Mouse (Mus musculus) heart, embryonic 13.5 days (tissue): ENCODE data around the gene Cog6. TPM values are rescaled to one million over a fixed set of nuclear protein-coding genes. Genes with fewer than 3 reads are reported as not detected.

Source experiments
- ATAC-seq: fragments of 200-750 bp; cut with Nextera tagmentation; 2 replicates; pipeline ENCODE4 v1.8.0; 2017; ENCODE audit warnings: moderate TSS enrichment; ENCODE audit not compliant: insufficient number of reproducible peaks, low FRiP score, low TSS enrichment; ENCODE audit errors: extremely low read depth
- H3K27ac ChIP-seq: fragments of 300-500 bp; sonication (generic); replicated peaks from 2 replicates; pipeline ENCODE4 v1.5.1; 2015; ENCODE audit warnings: moderate library complexity, mild to moderate bottlenecking, inconsistent platforms
- H3K27me3 ChIP-seq: fragments of 300-500 bp; sonication (generic); replicated peaks from 2 replicates; pipeline ENCODE4 v1.6.1; 2015; ENCODE audit warnings: mild to moderate bottlenecking, inconsistent platforms
- H3K36me3 ChIP-seq: fragments of 300-500 bp; sonication (generic); 2 replicates; pipeline ENCODE4 v1.6.1; 2015; ENCODE audit warnings: mild to moderate bottlenecking, inconsistent platforms
- H3K4me1 ChIP-seq: fragments of 300-500 bp; sonication (generic); 2 replicates; pipeline ENCODE4 v1.6.1; 2015; ENCODE audit warnings: inconsistent platforms
- H3K4me2 ChIP-seq: fragments of 300-500 bp; sonication (generic); 2 replicates; pipeline ENCODE4 v1.6.1; 2015; ENCODE audit warnings: inconsistent platforms, mild to moderate bottlenecking, moderate library complexity
- H3K4me3 ChIP-seq: fragments of 300-500 bp; sonication (generic); 2 replicates; pipeline ENCODE4 v1.5.1; 2015; ENCODE audit warnings: moderate library complexity, mild to moderate bottlenecking, inconsistent platforms
- H3K9ac ChIP-seq: fragments of 300-500 bp; sonication (generic); 2 replicates; pipeline ENCODE4 v1.6.1; 2015; ENCODE audit warnings: inconsistent platforms, mild to moderate bottlenecking, moderate library complexity
- H3K9me3 ChIP-seq: fragments of 300-500 bp; sonication (generic); 2 replicates; pipeline ENCODE4 v1.6.1; 2016; ENCODE audit warnings: inconsistent platforms
- WGBS: fragments of 180-500 bp; shearing (Covaris S2); methylation state at CpG from one replicate; pipeline ENCODE4 v1.1.7; 2015; ENCODE audit warnings: mixed read lengths; 5-methylcytosine and 5-hydroxymethylcytosine counted together
- polyA plus RNA-seq: library from polyadenylated mRNA; unstranded; fragments of >200 nt; fragmentation: Nextera tagmentation; extraction: Ambion mirVana; gene quantifications from 2 replicates; pipeline ENCODE4 v1.2.1, GENCODE M21; 2015

Gene Cog6
- polyA plus RNA-seq, 1 experiment from 2014 or later: 48.0 TPM

- Histone ChIP-seq H3K9me3 (no peaks in the 10 kb centered on the region), H3K36me3 (no peaks in the 10 kb centered on the region), H3K4me3 (no peak overlapping the region), H3K4me2 (no peak overlapping the region), H3K4me1 (peaks cover 49% of the 10 kb centered on the region), H3K9ac (no peak overlapping the region), H3K27ac (0 out of 2 replicates have a peak overlapping the region, but pooled peaks have one; percentile 12), H3K27me3 (no peaks in the 10 kb centered on the region)
- no peak for ATAC-seq
- 56% methylated on average over 5 of the region's 5 CpGs for WGBS
Measured at GRCm38 (mm10) chr3:52938398-52938797, 78.6 kb downstream of the Cog6 start.

GRCm38 (mm10) chr3:52937739-52938306, 79.2 kb downstream of the Cog6 start:
- no peak overlapping the region for H3K4me2 ChIP-seq
- H3K4me1 ChIP-seq: peaks cover 48% of the 10 kb centered on the region
- H3K27me3 ChIP-seq: no peaks in the 10 kb centered on the region
- 66% methylated on average over 6 of the region's 6 CpGs for WGBS
- no peak overlapping the region for H3K9ac ChIP-seq
- no peaks in the 10 kb centered on the region for H3K36me3 ChIP-seq
- H3K4me3 ChIP-seq: no peak overlapping the region
- H3K27ac ChIP-seq: peak overlapping the region; percentile 49
- H3K9me3 ChIP-seq: no peaks in the 10 kb centered on the region
- ATAC-seq: no peak

- Histone ChIP-seq H3K4me3 (no peak overlapping the region), H3K27ac (no peak overlapping the region), H3K4me1 (peaks cover 6% of the 10 kb centered on the region; the same call in 1 of the 2 replicates), H3K27me3 (no peaks in the 10 kb centered on the region), H3K36me3 (no peaks in the 10 kb centered on the region), H3K4me2 (no peak overlapping the region), H3K9ac (no peak overlapping the region), H3K9me3 (no peaks in the 10 kb centered on the region)
- WGBS: 66% methylated on average over 2 of the region's 2 CpGs
- no peak for ATAC-seq
Measured at GRCm38 (mm10) chr3:52931956-52932355, 85.1 kb downstream of the Cog6 start.

Other genes starting within 250 kb of the Cog6 start
- 82.7 and 92.5 TPM in 2 replicates for gene Lhfp, start 24.3 kb upstream of the Cog6 start, polyA plus RNA-seq